Mouse (Mus musculus) myocyte (in vitro differentiated cells): Measurements from ENCODE around the gene Grb10.

Experiments used
- CEBPB ChIP-seq: IDR thresholded peaks from 2 replicates; pipeline ENCODE4 v1.6.1; 2011; ENCODE audit warnings: mild to moderate bottlenecking, moderate library complexity; ENCODE audit not compliant: poor library complexity, insufficient read depth, severe bottlenecking
- E2F4 ChIP-seq: IDR thresholded peaks from one replicate; pipeline ENCODE4 v1.6.1; 2011; ENCODE audit warnings: mild to moderate bottlenecking, control low read depth, moderate library complexity; ENCODE audit not compliant: insufficient read depth
- MAX ChIP-seq: IDR thresholded peaks from one replicate; pipeline ENCODE4 v1.6.1; 2011; ENCODE audit warnings: low read depth, mild to moderate bottlenecking, control low read depth
- POLR2A ChIP-seq: IDR thresholded peaks from one replicate; pipeline ENCODE4 v1.6.1; 2011; ENCODE audit warnings: low read depth, mild to moderate bottlenecking, control low read depth, moderate library complexity; ENCODE audit not compliant: insufficient read length
- POLR2AphosphoS2 ChIP-seq: IDR thresholded peaks from one replicate; pipeline ENCODE4 v1.6.1; 2011; ENCODE audit warnings: low read depth, control low read depth; ENCODE audit not compliant: insufficient read length
- REST ChIP-seq: IDR thresholded peaks from one replicate; pipeline ENCODE4 v1.6.1; 2011; ENCODE audit warnings: mild to moderate bottlenecking, control low read depth, moderate library complexity; ENCODE audit not compliant: insufficient read depth, insufficient read length
- SRF ChIP-seq: IDR thresholded peaks from one replicate; pipeline ENCODE4 v1.6.1; 2011; ENCODE audit warnings: low read depth; ENCODE audit not compliant: control insufficient read depth, insufficient read length
- TCF12 ChIP-seq: IDR thresholded peaks from one replicate; pipeline ENCODE4 v1.6.1; 2011; ENCODE audit warnings: mild to moderate bottlenecking, control low read depth; ENCODE audit not compliant: poor library complexity, insufficient read depth, severe bottlenecking
- USF1 ChIP-seq: IDR thresholded peaks from one replicate; pipeline ENCODE4 v1.6.1; 2011; ENCODE audit warnings: low read depth, mild to moderate bottlenecking, control low read depth, moderate library complexity

DNA sequence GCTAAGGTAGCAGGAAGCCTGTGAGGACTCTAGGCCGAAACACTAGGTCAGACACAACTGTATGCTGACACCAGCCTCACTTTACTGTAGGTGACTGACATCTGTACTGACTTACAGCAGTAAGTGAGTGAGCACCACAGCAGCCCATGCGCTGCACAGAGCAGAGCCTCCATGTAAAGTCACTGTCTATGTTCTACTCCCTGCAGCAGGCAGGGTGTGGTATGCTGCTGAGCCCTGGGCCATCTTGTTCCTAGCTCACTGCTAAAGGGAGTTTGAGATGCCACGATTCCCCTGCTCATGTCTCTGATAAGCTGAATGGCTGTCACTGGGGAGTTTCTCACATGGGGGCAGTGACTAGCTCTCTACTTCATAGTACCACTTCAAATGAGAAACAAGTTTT lies 72.3 kb downstream of the Grb10 start:
- no peak for TF ChIP-seq TCF12
- TF ChIP-seq REST = no peak
- TF ChIP-seq USF1 = no peak
- no peak for TF ChIP-seq E2F4
- no peak for TF ChIP-seq POLR2A
- no peak for TF ChIP-seq CEBPB
- no peak for TF ChIP-seq SRF
- TF ChIP-seq MAX = no peak
- no peak for TF ChIP-seq POLR2AphosphoS2
